Mouse (Mus musculus) heart, embryonic 14.5 days (tissue): ENCODE data around the gene Plxnb3. TPM values are rescaled to one million over a fixed set of nuclear protein-coding genes. Genes with fewer than 3 reads are reported as not detected.

Experiments
- ATAC-seq: fragments of 200-750 bp; cut with Nextera tagmentation; 2 replicates; pipeline ENCODE4 v1.8.0; 2017; ENCODE audit warnings: low read depth, moderate TSS enrichment; ENCODE audit not compliant: insufficient number of reproducible peaks, insufficient read depth, low FRiP score
- H3K27ac ChIP-seq, 2 experiments: fragments of 200-500 bp in 1 of 2; fragments of 300-500 bp in 1 of 2; sonication (generic) in 1 of 2; replicated peaks in 1 of 2; 2 replicates each; pipeline ENCODE4 v1.5.1; 2012 to 2014; ENCODE audit warnings: low read depth in 2 of 2, low read length in 2 of 2, control low read depth in 1 of 2, mild to moderate bottlenecking in 1 of 2, mixed read lengths in 1 of 2; ENCODE audit not compliant: control insufficient read depth in 1 of 2, insufficient read depth in 1 of 2
- H3K27me3 ChIP-seq: fragments of 300-500 bp; sonication (generic); 2 replicates; pipeline ENCODE4 v1.6.1; 2014; ENCODE audit warnings: mild to moderate bottlenecking, low read length, control low read depth; ENCODE audit not compliant: control insufficient read depth, insufficient read depth
- H3K36me3 ChIP-seq: fragments of 300-500 bp; sonication (generic); 2 replicates; pipeline ENCODE4 v1.6.1; 2014; ENCODE audit warnings: mild to moderate bottlenecking, control low read depth, low read length, mixed read lengths; ENCODE audit not compliant: control insufficient read depth, insufficient read depth
- H3K4me1 ChIP-seq, 2 experiments: fragments of 200-500 bp in 1 of 2; fragments of 300-500 bp in 1 of 2; sonication (generic) in 1 of 2; 2 replicates each; pipeline ENCODE4 v1.6.1; 2012 to 2014; ENCODE audit warnings: low read length in 2 of 2, control low read depth in 1 of 2, mixed read lengths in 1 of 2; ENCODE audit not compliant: control insufficient read depth in 2 of 2, insufficient read depth in 2 of 2
- H3K4me2 ChIP-seq: fragments of 300-500 bp; sonication (generic); 2 replicates; pipeline ENCODE4 v1.6.1; 2014; ENCODE audit warnings: mild to moderate bottlenecking, low read length
- H3K4me3 ChIP-seq, 2 experiments: fragments of 200-500 bp in 1 of 2; fragments of 300-500 bp in 1 of 2; sonication (generic) in 1 of 2; 2 replicates each; pipeline ENCODE4 v1.5.1; 2012 to 2014; ENCODE audit warnings: low read length in 2 of 2, mild to moderate bottlenecking in 2 of 2, control low read depth in 1 of 2, low read depth in 1 of 2, moderate library complexity in 1 of 2; ENCODE audit not compliant: control insufficient read depth in 1 of 2, insufficient read depth in 1 of 2
- H3K9ac ChIP-seq: fragments of 300-500 bp; sonication (generic); 2 replicates; pipeline ENCODE4 v1.6.1; 2014; ENCODE audit warnings: mild to moderate bottlenecking, low read length
- H3K9me3 ChIP-seq: fragments of 300-500 bp; sonication (generic); 2 replicates; pipeline ENCODE4 v1.6.1; 2016; ENCODE audit warnings: low read length, control low read depth; ENCODE audit not compliant: control insufficient read depth
- WGBS: fragments of 180-500 bp; shearing (Covaris S2); extraction: QIAGEN DNeasy Blood & Tissue Kit; methylation state at CpG from one replicate; pipeline ENCODE4 v1.1.7; 2014; 5-methylcytosine and 5-hydroxymethylcytosine counted together
- polyA plus RNA-seq: library from polyadenylated mRNA; unstranded; fragments of >200 nt; fragmentation: Nextera tagmentation; extraction: Ambion mirVana; gene quantifications from 2 replicates; pipeline ENCODE4 v1.2.1, GENCODE M21; 2014

Plxnb3 gene
- polyA plus RNA-seq, result 0.31 and 0.69 TPM in 2 replicates

GRCm38 (mm10) chrX:73756334-73757140, at the start of gene Plxnb3:
Gene Plxnb3, plus strand, starts transcription at chrX:73757090.
- Histone ChIP-seq H3K9ac (no peak within 1 kb of the TSS), H3K4me3 (no peak within 1 kb of the TSS), H3K36me3 (no peaks in the 10 kb centered on the region), H3K4me2 (no peak within 1 kb of the TSS), H3K27ac (no peak within 1 kb of the TSS), H3K4me1 (no peaks in the 10 kb centered on the region; a peak in 1 of 4 replicates), H3K9me3 (no peaks in the 10 kb centered on the region), H3K27me3 (no peaks in the 10 kb centered on the region)
- ATAC-seq, result no peak
- 64% methylated on average over 4 of the region's 5 CpGs for WGBS

DNA sequence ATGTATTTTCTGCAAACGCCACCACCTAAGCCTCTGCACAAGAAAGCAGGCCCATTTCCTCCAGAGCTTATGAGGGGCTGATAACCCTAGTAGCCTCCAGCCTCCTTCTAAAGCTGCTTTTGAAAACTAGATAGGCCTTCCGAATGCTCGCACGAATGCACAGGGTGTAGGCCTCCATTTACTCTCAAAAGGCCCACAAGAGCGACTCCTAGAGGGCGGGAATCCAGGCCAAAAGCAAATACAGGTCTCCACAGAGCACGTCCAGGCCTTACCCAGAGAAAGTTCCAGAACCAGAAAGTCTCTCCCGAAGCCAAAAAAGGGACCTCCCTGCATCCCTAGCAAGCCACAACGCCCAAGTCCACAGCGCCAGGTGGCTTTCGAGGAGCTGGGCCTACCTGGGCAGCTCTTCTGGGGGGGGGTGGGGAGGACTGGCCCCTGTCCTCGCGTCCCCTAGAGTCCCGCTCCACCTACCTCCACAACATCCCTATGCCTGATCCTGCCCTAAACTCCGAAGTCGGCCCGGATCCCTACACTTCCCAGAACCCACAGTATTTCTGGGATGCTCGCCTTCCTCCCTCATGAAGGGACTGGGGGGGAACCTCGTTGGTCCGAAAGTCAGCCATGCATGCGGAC, 41.3 kb upstream of the Plxnb3 start:
- Histone ChIP-seq H3K9ac (peak overlapping the region; percentile 79), H3K4me1 (peaks cover 19 to 29% of the 10 kb centered on the region in 2 experiments), H3K4me2 (peak overlapping the region; percentile 74), H3K27ac (peak overlapping the region; percentile 75 to 78), H3K4me3 (peak overlapping the region; percentile 54 to 86), H3K27me3 (no peaks in the 10 kb centered on the region), H3K9me3 (no peaks in the 10 kb centered on the region), H3K36me3 (peaks cover 28% of the 10 kb centered on the region)
- 21% methylated on average over 20 of the region's 21 CpGs for WGBS
- 0 out of 2 replicates have a peak, but pooled peaks have one; percentile 4 for ATAC-seq

- Histone ChIP-seq H3K4me3 (peak within 1 kb of the TSS; percentile 54 to 86), H3K4me1 (peaks cover 19 to 29% of the 10 kb centered on the region in 2 experiments), H3K27me3 (no peaks in the 10 kb centered on the region), H3K9me3 (no peaks in the 10 kb centered on the region), H3K36me3 (peaks cover 22% of the 10 kb centered on the region), H3K4me2 (peak within 1 kb of the TSS; percentile 74), H3K27ac (peak within 1 kb of the TSS; percentile 78 to 80), H3K9ac (peak within 1 kb of the TSS; percentile 79)
- ATAC-seq, result peak; percentile 93
- 16% methylated on average over 42 of the region's 45 CpGs for WGBS
Measured at GRCm38 (mm10) chrX:73716109-73716661, 40.7 kb upstream of the Plxnb3 start, which contains the start of the genes Bcap31 and Abcd1. Gene Bcap31, minus strand, starts transcription at chrX:73716175. Gene Abcd1, plus strand, starts transcription at chrX:73716597.

GRCm38 (mm10) chrX:73716709-73717545, 40.0 kb upstream of the Plxnb3 start:
- peak overlapping the region; percentile 74 for H3K4me2 ChIP-seq
- 31% methylated on average over 30 of the region's 30 CpGs for whole genome bisulfite sequencing
- H3K9ac ChIP-seq, result peak overlapping the region; percentile 79
- peaks cover 19 to 29% of the 10 kb centered on the region in 2 experiments for H3K4me1 ChIP-seq
- H3K27me3 ChIP-seq, result no peaks in the 10 kb centered on the region
- no peaks in the 10 kb centered on the region for H3K9me3 ChIP-seq
- peaks cover 15% of the 10 kb centered on the region for H3K36me3 ChIP-seq
- peak overlapping the region; percentile 54 to 86 for H3K4me3 ChIP-seq
- peak overlapping the region; percentile 78 to 80 for H3K27ac ChIP-seq
- peak; percentile 7; the same call in 1 of the 2 replicates for ATAC-seq

DNA sequence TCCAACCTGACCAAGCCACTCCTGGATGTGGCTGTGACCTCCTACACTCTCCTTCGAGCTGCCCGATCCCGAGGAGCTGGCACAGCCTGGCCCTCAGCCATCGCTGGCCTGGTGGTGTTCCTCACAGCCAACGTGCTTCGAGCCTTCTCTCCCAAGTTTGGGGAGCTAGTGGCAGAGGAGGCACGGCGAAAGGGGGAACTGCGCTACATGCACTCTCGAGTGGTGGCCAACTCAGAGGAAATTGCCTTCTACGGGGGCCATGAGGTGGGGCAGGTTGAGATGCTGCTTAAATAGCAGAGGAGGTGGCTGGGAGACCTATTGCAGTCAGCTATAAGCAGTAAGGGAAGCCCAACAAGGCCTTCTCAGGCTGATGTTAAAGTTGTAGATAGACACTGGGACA, 39.2 kb upstream of the Plxnb3 start:
- Histone ChIP-seq H3K4me3 (peak overlapping the region in 1 of 2 experiments; percentile 54; a peak in 3 of 4 replicates), H3K27ac (0 out of 4 replicates have a peak overlapping the region, but pooled peaks of 1 of the 2 experiments have one; percentile 11)

DNA sequence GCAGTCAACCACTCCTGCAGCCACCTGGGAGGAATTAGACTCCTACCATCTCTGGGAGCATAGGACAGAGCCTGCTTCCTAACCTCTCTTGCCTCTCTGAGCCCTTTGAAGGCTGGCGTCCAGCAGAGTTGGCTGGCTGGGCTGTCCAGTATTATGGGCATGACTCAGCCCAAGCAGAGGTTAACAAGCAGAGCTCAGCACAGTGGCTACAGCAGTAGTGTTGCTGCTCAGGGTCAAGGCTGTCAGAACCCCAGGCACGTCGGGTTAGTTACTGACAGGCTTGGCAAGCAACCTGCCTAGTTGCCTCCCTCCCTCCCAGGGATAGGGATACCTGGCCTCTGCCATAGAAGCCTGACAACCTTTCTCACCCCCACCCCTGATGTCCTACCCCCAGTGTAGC, 38.6 kb upstream of the Plxnb3 start:
- Histone ChIP-seq H3K4me3 (no peak overlapping the region), H3K36me3 (peaks cover 6% of the 10 kb centered on the region; the same call in 1 of the 2 replicates), H3K27ac (peak overlapping the region in 1 of 2 experiments; percentile 61; a peak in 2 of 4 replicates), H3K4me1 (peaks cover 19 to 29% of the 10 kb centered on the region in 2 experiments), H3K27me3 (no peaks in the 10 kb centered on the region), H3K9me3 (no peaks in the 10 kb centered on the region), H3K9ac (no peak overlapping the region), H3K4me2 (peak overlapping the region; percentile 74)
- WGBS, result 66% methylated on average over 3 of the region's 3 CpGs
- no peak for ATAC-seq

More for the DNA sequence above, 39.2 kb upstream of the Plxnb3 start:
- Histone ChIP-seq H3K4me2 (peak overlapping the region; percentile 74), H3K9ac (peak overlapping the region; percentile 79), H3K27me3 (no peaks in the 10 kb centered on the region), H3K9me3 (no peaks in the 10 kb centered on the region), H3K4me1 (peaks cover 19 to 29% of the 10 kb centered on the region in 2 experiments), H3K36me3 (peaks cover 8% of the 10 kb centered on the region; the same call in 1 of the 2 replicates)
- WGBS, result 67% methylated on average over 11 of the region's 11 CpGs
- ATAC-seq, result no peak
